Mouse (Mus musculus): ENCODE results near the gene Lypd5.

Lypd5 gene

DNA sequence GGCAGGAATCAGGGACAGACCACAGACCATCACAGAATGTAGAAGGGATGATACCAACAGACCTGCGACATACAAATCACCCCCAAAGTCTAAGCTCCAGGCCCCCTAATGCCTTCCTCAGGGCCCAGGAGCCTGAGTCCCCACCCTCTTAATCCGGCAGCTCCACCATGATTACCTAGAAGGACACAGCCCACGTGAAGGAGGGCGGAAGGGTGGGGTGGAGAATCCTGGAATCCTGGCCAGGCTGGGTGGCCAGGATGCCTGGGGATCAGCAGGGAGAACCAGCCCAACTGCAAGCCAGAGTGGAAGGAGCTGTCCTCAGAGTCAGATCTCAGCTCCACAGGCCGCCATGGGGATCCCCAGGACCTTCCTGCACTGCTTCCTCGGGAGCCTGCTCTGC, at the start of gene Lypd5:
TSS of gene Lypd5 (plus strand) at position 301 of the 400 bp plus-strand sequence.
- DNase-seq (ENCODE audit: low read depth, low spot score): no peak

DNA sequence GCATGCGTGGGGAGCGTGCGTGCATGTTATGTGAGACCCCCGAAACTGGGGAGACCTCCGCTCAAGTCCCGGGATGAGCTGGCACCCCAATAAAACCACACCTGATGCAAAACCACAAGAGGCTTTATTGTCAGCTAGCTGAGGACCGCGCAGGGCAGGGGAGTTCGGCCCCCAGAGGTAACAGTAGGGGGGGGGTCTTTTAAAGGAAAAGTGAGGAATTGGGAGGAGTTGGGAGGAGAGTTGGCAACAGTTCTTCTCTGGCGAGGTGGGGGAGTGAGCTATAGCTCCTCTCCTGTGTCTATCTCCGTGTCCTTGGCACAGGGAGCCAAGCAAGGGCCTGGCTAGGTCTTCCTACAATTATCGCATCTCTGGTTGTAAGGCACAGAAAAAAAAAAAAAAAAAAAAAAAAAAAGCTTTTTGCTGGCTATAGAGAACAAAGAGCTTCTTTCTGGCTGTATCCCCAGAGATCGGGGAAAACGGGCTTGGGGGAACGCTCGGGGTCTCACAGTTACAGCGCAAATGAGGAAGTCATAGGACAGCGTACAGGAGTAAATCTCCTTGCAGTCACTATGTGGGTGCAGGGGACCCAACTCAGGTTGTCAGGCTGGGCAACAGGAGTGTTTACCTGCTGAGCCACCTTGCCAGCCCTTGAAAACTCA, 49.0 kb upstream of the Lypd5 start:
- no peak for DNase-seq (ENCODE audit: low read depth, low spot score)

GRCm38 (mm10) chr7:24300771-24301282, 48.2 kb upstream of the Lypd5 start, which contains the start of gene Zfp61:
Gene Zfp61 (minus strand): TSS chr7:24301232.
- DNase-seq (ENCODE audit: low read depth, low spot score): no peak

DNA sequence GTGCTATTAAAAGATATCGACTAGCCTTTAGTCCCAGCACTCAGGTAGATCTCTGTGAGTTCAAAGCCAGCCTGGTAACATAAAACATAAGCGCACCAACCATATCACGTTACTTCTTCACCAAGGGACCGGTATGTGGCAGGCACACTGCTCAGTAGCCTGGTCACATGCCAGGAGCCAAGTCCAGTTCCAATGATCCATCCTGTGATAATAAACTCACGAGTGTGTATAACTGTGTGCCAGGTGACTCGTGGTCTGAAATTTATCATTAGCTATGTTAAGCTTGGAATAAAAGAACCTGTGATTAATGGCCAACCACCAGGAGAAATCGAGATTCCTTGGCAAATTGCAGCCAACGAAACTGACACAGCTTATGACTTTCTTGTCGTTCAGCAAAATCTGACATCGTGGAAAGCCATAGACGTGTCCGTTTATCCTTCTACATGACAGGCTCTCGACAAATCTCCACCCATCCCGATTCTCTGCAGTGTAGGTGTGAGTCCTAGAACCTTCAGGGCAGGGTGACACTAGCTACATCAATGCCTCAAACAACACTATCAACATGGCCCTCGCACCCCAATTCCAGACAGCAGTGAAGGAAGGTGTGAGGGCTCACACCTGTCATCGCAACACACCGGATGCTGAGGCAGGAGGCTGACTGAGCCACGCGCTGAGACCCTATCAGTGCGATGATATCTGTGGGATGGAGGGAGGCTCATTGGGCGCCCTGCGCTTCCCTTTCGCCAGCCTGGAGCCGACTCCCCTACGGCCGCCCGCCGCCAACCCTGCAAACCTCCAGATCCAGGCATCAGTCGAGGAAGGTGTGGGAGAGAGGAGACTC, 33.0 kb upstream of the Lypd5 start:
- no peak for DNase-seq (ENCODE audit: low read depth, low spot score)

GRCm38 (mm10) chr7:24316567-24317092, 32.4 kb upstream of the Lypd5 start, which contains the start of gene Zfp94:
Gene Zfp94 (minus strand): TSS chr7:24316666.
- peak; percentile 97 for DNase-seq (ENCODE audit: low read depth, low spot score)

DNA sequence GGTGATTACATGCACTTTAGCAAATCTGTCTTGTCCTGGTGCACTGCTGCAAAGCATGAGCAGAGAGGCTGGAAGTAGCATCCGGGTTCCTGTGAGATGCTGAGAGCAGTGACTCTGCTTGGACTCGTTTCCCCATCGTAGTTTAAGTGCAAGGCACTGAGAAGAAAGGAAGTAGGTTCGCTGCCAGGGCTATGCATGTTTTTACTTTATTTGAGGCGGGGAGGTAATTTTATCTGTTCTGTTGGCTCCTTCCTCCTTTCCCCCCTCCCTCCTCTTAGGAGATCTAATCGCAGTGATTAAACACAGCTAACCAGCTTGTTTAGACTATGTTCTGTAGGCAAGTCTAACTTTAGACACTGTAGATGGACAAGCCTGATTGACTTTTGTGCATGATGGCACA, 30.1 kb upstream of the Lypd5 start:
- DNase-seq (ENCODE audit: low read depth, low spot score): no peak

- DNase-seq (ENCODE audit: low read depth, low spot score): no peak
These were observed 26.4 kb upstream of the Lypd5 start for GRCm38 (mm10) chr7:24322593-24322992.

DNA sequence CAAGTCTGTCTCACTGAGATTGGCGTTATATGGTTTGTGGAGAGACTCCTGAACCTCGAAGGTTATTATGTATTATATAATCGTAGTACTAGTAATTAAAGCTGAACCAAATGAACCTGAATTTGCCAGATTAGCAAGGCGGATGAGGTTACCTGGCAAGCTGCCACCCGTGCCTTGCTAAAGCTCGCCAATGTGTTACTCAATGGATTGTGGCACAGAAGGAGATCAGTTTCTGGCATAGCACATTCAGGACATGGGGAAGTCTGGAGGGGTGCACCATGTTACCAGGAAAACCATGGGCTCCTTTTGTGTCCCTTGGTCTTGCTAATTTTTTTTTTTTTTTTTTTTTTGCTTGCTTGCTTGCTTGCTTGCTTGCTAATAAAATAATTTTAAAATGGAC, 23.8 kb upstream of the Lypd5 start:
- no peak for DNase-seq (ENCODE audit: low read depth, low spot score)

GRCm38 (mm10) chr7:24325675-24326128, 23.3 kb upstream of the Lypd5 start:
- no peak for DNase-seq (ENCODE audit: low read depth, low spot score)

- no peak for DNase-seq (ENCODE audit: low read depth, low spot score)
These were observed 22.5 kb upstream of the Lypd5 start for GRCm38 (mm10) chr7:24326273-24327135.

DNA sequence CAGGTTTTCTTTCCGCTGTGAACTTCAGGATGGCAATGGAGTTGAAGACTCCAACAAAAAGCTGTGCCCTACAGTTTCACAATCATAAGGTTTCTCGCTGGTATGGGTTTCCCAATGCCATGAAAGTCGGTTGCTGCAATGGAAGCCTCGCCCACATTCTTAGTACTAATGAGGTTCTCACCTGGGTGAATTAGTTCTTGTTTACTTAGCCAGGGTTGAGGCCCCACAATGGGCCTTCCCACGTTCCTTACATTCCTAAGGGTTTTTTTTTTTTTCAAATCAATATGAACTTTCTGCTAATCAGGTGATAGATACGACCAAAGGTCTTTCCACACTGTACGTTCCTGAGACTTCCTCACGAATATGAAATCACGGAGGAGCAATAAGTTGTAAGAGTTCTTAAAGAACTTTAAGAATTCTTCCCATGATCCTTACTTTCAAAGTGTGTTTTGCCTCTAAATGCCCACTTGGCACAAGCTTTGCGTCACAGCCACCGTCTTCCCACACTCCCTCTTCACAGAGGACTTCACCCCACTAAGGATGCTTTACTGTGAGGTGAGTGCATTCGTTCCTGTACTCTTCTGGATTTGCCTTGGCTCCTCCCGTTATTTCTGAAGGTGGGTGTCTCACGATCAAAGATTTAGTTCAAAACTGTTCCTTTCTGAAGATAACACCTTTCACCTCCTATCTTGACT, 21.6 kb upstream of the Lypd5 start:
- no peak for DNase-seq (ENCODE audit: low read depth, low spot score)

DNA sequence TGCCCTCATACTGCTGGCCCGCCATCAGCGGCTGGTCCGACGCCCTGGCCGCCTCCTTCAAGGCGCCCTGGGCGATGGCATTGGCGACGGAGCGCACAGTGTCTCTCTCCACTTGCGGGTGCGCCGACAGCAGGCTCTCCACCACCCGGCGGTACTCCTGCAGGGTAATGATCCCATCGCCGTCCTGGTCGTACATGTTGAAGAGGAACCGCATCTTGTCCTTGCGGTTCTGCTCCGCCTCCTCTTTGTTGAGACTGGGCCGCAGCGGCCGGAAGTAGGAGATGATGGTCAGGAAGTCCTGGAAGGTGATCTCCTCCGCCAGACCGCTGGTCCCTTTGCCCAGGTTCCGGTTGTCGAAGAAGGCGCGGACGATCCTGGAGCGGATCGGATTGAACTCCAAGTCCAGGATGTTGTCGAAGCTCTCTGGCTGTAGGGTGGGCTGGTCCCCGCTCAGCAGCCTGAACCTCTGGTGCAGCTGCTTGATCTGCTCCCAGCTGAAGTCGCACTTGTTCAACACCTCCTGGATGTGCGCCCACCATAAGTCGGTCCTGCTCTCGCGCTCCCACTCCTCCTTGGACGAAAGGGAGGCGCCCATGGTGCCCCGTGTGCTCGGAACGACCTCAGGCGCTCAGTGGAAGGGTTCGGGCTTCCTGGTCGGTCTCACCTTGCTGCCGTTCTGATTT, 15.6 kb upstream of the Lypd5 start, which contains the start of gene Tescl:
TSS of gene Tescl (minus strand) at position 633 of the 683 bp plus-strand sequence.
- DNase-seq (ENCODE audit: low read depth, low spot score): no peak

DNA sequence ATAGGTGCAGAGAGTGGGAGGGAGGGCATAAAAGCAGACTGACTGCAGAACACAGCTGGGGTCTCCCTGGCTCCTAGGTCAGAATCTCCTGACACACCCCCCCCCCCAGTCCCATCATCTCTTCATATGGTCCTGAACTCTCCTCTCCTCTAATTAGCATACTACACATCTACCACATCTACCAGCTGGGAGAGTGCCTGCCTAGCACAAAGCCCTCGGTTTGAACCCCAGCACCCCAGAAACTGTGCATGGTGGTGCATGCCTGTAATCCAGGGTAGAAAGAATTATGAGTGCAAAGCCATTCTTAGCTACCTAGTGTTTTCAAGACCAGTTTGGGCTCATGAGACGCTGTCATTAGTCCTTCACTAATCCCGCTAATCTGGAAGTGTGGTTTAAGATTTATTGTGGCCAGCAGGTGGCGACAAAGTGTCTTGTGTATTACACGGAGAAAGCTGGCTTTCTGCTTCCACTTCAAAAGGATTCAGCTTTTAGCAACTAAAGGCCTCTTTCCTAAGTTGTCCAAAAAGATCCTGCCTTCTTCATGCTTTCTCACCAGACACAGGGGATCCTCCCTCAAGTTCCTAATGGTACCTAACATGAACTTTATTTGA, 13.2 kb upstream of the Lypd5 start:
- DNase-seq (ENCODE audit: low read depth, low spot score): no peak

- no peak for DNase-seq (ENCODE audit: low read depth, low spot score)
These were observed 10.8 kb upstream of the Lypd5 start for GRCm38 (mm10) chr7:24338241-24338640.

GRCm38 (mm10) chr7:24343701-24344272, 5.2 kb upstream of the Lypd5 start:
- no peak for DNase-seq (ENCODE audit: low read depth, low spot score)

- DNase-seq (ENCODE audit: low read depth, low spot score): no peak
These were observed 2.6 kb upstream of the Lypd5 start for GRCm38 (mm10) chr7:24346444-24346843.

GRCm38 (mm10) chr7:24355646-24356045, 6.7 kb downstream of the Lypd5 start:
- DNase-seq (ENCODE audit: low read depth, low spot score): no peak

GRCm38 (mm10) chr7:24356081-24356480, 7.1 kb downstream of the Lypd5 start:
- no peak for DNase-seq (ENCODE audit: low read depth, low spot score)

- no peak for DNase-seq (ENCODE audit: low read depth, low spot score)
These were observed 8.9 kb downstream of the Lypd5 start for GRCm38 (mm10) chr7:24357899-24358298.
